Mouse (Mus musculus) testis, adult 2 months (tissue): ENCODE data around the gene Satb2.

Experiments used
- CTCF ChIP-seq: fragments of 200-500 bp; IDR thresholded peaks from 2 replicates; pipeline ENCODE4 v1.5.1; 2012; ENCODE audit warnings: low read depth, mild to moderate bottlenecking, inconsistent platforms, low read length, moderate library complexity; ENCODE audit not compliant: control insufficient read depth, insufficient read depth, insufficient replicate concordance
- POLR2A ChIP-seq: fragments of 200-500 bp; IDR thresholded peaks from 2 replicates; pipeline ENCODE4 v1.6.1; 2012; ENCODE audit warnings: low read depth, mild to moderate bottlenecking, inconsistent platforms, low read length, moderate library complexity; ENCODE audit not compliant: control insufficient read depth

DNA sequence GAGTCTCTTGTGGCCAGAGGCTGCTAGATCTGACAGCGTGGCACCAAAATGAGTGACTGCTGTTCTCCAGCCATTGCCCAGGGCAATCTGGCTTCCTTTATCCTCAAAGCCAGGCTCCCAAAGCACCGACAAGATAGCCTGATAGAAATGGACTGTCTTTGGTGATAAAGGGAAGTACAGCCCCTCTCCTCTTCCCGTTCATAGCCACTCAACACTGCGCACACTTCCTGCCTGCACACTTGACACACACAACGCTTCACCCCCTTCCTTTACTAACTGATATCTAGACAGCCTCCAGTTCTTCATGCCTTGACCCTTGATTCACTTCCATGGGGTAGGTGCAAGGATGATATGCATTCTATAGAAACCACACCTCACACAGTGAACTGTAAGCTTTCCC is 13.9 kb upstream of the Satb2 start:
- TF ChIP-seq CTCF (no peak), POLR2A (no peak)
